Mouse (Mus musculus): Measurements from ENCODE around the gene Zscan29. TPM values are rescaled to one million over a fixed set of nuclear protein-coding genes. Genes with fewer than 3 reads are reported as not detected.

Zscan29 gene
- 5.3 and 6.4 TPM in 2 replicates for polyA plus RNA-seq (2015; fragmentation: Nextera tagmentation; extraction: Ambion mirVana)

DNA sequence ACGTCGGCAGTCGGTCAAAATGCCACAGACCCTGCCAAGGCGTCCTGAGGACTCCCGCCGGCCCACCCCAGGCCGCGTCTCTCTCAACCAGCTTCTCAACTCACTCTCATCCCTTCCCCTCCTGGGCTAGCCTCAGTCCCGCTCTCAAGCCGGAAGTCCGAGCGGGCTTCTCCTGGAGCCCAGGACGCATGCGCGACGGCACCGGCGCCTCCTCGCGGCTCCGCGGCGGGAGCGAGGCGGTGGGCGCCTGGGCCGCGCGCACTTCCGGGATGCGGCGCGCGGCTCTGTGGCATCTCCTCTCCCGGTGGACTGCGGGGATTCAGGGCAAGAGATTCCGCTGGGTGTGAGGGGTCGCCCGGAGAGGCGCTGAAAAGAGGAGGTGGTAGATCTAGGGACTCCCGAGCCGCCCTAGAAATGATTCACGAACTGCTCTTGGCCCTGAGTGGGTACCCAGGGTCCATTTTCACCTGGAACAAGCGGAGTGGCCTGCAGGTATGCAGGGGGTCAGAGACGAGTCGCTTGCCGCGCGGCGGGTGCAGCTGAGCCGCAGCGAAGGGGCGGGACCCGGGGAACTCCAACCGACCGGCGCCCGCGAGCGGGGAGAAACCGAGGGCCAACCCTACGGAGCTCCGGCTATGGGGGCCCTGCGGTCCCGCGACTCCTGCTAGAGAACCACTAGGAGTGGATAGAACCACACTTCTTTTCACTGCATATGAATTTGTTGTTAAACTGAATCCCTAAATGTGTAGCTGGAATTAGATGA lies at the start of gene Zscan29:
Zscan29 (minus strand) TSS at position 146 of the 763 bp plus-strand sequence.

DNA sequence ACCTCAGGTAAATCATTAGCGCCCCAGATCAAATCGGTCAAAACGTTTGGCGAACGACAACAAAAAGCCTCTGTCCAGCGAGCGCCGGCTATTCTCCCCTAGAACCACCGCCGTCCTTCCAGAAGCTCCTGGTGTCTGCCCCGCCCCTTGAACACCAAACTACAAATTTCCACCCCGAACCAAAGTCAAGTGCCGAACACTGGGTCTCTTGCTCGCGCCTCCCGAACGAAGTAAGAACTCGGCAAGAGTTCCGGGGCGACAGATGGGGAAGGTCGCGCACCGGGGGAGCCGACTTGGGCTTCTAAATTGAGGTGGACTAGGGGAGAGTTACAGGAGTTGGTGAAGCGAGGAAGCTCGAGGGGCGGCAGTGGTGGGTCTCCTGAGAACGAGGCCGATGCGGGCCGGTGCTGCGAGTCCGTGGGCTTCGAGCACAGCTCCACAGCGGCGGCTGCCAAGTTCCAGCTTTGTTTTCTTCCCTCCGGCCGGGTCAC lies 399 bp downstream of the Zscan29 start, which contains the start of gene Tubgcp4:
Tubgcp4 (plus strand) TSS at position 174 of the 491 bp plus-strand sequence.

DNA sequence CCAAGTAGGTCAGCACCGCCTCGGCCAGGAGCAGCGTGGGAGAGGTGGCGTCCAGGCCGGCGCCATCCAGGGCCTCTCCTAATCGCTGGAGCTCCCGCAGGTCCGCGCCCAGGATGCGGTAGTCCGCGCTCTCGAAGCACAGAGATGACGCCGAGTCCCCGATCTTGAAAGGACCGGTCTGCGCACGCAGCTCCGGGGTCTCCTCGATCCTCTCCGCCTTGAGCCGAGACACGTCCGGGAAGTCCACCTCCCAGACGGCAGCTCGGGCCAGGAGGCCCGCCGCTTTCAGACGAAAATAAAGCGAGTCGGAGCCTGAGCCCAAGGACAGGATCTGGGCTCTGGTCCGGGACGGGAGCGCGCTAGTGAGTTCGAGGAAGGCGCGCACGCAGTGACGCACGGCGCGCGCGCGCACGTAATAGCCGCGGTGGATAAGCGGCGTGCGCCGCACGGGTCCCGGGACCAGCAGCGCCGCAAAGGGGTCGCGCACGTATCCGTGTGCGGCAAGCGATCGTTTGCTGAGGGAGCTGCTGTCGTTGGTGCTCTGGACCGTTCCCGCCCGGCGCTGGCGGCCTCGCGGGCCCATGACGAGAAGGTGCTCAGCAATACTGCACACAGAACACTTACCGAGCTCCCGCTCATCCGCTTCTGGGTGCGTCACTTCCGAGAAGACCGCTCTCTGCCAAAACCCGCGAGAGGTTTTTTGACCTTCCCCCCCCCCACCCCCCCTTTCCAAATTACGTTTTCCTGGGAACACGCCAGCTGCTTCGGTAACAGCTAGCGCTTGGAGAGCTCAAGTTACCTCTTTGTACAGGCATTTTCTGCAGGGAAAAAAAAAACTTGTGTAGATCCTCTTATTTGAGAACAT lies 30.7 kb downstream of the Zscan29 start, which contains the start of the genes Adal and Lcmt2:
Adal (plus strand) TSS at position 411 of the 865 bp plus-strand sequence.
Lcmt2 (minus strand) TSS at position 636 of the 865 bp plus-strand sequence.

DNA sequence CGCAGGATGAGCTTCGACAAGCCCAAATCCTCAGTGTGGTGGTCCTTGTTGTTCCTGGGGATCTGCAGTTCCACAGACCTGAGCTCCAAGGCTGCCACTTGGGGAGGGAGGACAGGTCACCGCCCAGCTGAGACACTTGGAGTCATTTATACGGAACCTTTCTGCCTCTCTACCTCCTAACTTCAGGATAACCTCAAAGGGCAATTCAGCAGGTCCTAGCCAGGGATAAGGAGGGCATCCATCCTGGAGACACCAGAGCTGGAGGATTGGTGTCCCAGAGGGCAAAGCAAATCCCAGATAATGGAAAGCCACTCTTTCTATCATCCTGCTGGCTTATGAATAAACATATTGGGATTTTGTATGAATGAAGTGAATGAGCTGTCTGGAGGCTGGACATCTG lies 61.2 kb downstream of the Zscan29 start, which contains the start of gene Tgm7:
Tgm7 (minus strand) TSS at position 101 of the 400 bp plus-strand sequence.

Other genes starting within 250 kb of the Zscan29 start
- 17.1 and 18.1 TPM in 2 replicates for gene Ubr1, start 200.4 kb downstream of the Zscan29 start, polyA plus RNA-seq (2015; fragmentation: Nextera tagmentation; extraction: Ambion mirVana)
- 2.8 and 3.8 TPM in 2 replicates for gene Tmem62, start 194.1 kb downstream of the Zscan29 start, polyA plus RNA-seq (2015; fragmentation: Nextera tagmentation; extraction: Ambion mirVana)
- 74.6 and 80.1 TPM in 2 replicates for gene Ccndbp1, start 162.7 kb downstream of the Zscan29 start, polyA plus RNA-seq (2015; fragmentation: Nextera tagmentation; extraction: Ambion mirVana)
- gene Epb42, start 134.1 kb downstream of the Zscan29 start, polyA plus RNA-seq (2015; fragmentation: Nextera tagmentation; extraction: Ambion mirVana), result 113 and 119 TPM in 2 replicates
- 0.10 and 0.11 TPM in 2 replicates for gene Tgm5, start 85.3 kb downstream of the Zscan29 start, polyA plus RNA-seq (2015; fragmentation: Nextera tagmentation; extraction: Ambion mirVana)
- not detected in 2 replicates for gene Tgm7, start 61.3 kb downstream of the Zscan29 start, polyA plus RNA-seq (2015; fragmentation: Nextera tagmentation; extraction: Ambion mirVana)
- 9.1 and 12.2 TPM in 2 replicates for gene Adal, start 30.7 kb downstream of the Zscan29 start, polyA plus RNA-seq (2015; fragmentation: Nextera tagmentation; extraction: Ambion mirVana)
- 10.9 and 11.4 TPM in 2 replicates for gene Lcmt2, start 30.5 kb downstream of the Zscan29 start, polyA plus RNA-seq (2015; fragmentation: Nextera tagmentation; extraction: Ambion mirVana)
- 24.6 and 26.0 TPM in 2 replicates for gene Tubgcp4, start 471 bp downstream of the Zscan29 start, polyA plus RNA-seq (2015; fragmentation: Nextera tagmentation; extraction: Ambion mirVana)
- gene Trp53bp1, start 100.3 kb upstream of the Zscan29 start, polyA plus RNA-seq (2015; fragmentation: Nextera tagmentation; extraction: Ambion mirVana), result 12.4 and 13.9 TPM in 2 replicates
- 0.54 and 0.80 TPM in 2 replicates for gene Map1a, start 118.5 kb upstream of the Zscan29 start, polyA plus RNA-seq (2015; fragmentation: Nextera tagmentation; extraction: Ambion mirVana)
- 6.2 and 7.5 TPM in 2 replicates for gene Ppip5k1, start 184.3 kb upstream of the Zscan29 start, polyA plus RNA-seq (2015; fragmentation: Nextera tagmentation; extraction: Ambion mirVana)
- 1.1 and 2.1 TPM in 2 replicates for gene Ckmt1, start 186.6 kb upstream of the Zscan29 start, polyA plus RNA-seq (2015; fragmentation: Nextera tagmentation; extraction: Ambion mirVana)
- gene Strc, start 216.0 kb upstream of the Zscan29 start, polyA plus RNA-seq (2015; fragmentation: Nextera tagmentation; extraction: Ambion mirVana), result not detected in 2 replicates
- 201 and 225 TPM in 2 replicates for gene Pdia3, start 242.7 kb upstream of the Zscan29 start, polyA plus RNA-seq (2015; fragmentation: Nextera tagmentation; extraction: Ambion mirVana)
- gene Catsper2, start 242.7 kb upstream of the Zscan29 start, polyA plus RNA-seq (2015; fragmentation: Nextera tagmentation; extraction: Ambion mirVana), result 2.1 and 2.4 TPM in 2 replicates